Mouse (Mus musculus): ENCODE results near the gene Scaf4. TPM values are rescaled to one million over a fixed set of nuclear protein-coding genes. Genes with fewer than 3 reads are reported as not detected.

The Scaf4 gene
- polyA plus RNA-seq, 1 experiment from 2014 or later = 30.9 TPM

DNA sequence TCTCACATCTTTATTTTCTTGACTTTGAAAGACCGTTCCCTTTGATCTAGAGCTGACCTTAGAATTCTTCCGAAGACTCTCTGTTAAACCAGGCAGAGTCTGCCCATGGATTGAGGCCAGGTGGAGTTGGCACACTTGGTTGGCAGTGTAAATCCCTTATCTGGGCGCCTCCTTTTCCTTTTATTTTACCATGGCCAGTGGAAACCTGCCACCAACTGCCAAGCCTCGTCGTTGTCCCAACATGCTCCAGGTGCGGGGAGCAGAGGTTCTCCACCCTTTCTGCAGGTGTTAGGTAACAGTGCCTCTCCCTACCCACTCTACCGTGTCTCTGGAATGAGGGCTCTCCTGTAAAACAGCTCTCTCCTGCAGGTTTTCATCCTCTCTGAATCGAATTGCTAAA is 102.6 kb downstream of the Scaf4 start:
- Histone ChIP-seq H3K27me3 (ENCODE audit: poor library complexity, severe bottlenecking) (peaks cover under 1% of the 10 kb centered on the region; the same call in 1 of the 2 replicates), H3K9me3 (no peaks in the 10 kb centered on the region), H3K4me3 (no peak overlapping the region), H3K4me1 (peaks cover 4% of the 10 kb centered on the region), H3K36me3 (replicated peaks) (no peaks in the 10 kb centered on the region), H3K27ac (no peak overlapping the region)
- DNase-seq (ENCODE audit: extremely low spot score, low spot score) = no peak
- WGBS = 91% methylated on average over 8 of the region's 8 CpGs

DNA sequence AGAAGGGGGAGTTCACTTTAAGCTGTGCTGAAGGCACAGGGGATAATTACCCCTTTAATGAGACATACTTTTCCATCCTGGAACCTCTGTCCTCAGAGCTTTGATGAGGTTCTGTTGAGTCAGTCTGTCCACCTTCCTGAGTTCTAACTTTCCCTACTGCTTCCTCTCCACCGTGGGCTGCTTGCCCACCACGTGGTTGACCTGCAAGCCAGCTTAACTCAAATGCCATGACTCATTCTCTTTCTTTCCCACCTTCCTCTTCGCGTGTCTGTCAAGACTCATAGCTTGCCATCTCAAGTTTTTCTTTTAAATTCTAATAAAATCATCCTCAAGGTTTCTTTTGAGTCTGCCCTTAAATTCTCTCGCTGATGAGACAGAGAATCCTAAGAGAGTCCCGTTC is 103.3 kb downstream of the Scaf4 start:
- H3K27ac ChIP-seq = no peak overlapping the region
- H3K27me3 ChIP-seq (ENCODE audit: poor library complexity, severe bottlenecking) = no peaks in the 10 kb centered on the region; the same call in 1 of the 2 replicates
- H3K4me1 ChIP-seq = peaks cover 11% of the 10 kb centered on the region
- 86% methylated on average over 6 of the region's 6 CpGs for WGBS
- no peaks in the 10 kb centered on the region for H3K36me3 ChIP-seq (replicated peaks)
- DNase-seq (ENCODE audit: extremely low spot score, low spot score) = no peak
- H3K9me3 ChIP-seq = no peaks in the 10 kb centered on the region
- H3K4me3 ChIP-seq = no peak overlapping the region

DNA sequence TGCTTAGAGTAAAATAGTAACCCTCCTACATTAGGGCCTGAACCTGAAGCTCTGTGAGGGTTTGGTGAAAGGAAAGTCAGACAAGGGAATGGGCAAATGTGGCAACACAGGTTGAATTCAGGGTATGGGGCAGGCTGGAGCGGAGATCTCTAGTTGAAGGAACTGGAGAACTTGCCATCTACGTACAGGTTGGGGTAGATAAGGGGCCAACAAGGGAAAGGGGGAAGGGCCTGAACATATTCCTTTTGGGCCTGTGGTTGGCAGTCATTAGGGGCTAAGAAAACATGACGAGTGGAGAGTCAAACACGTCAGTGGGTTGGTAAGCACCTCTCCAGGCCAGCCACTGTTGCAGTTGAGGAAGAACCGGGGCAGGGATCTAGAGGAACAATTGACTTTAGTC is 104.4 kb downstream of the Scaf4 start:
- 92% methylated on average over 5 of the region's 5 CpGs for WGBS
- no peaks in the 10 kb centered on the region for H3K36me3 ChIP-seq (replicated peaks)
- no peak overlapping the region for H3K27ac ChIP-seq
- no peaks in the 10 kb centered on the region; the same call in 1 of the 2 replicates for H3K27me3 ChIP-seq (ENCODE audit: poor library complexity, severe bottlenecking)
- H3K9me3 ChIP-seq = no peaks in the 10 kb centered on the region
- DNase-seq (ENCODE audit: extremely low spot score, low spot score) = no peak
- peaks cover 13% of the 10 kb centered on the region for H3K4me1 ChIP-seq
- no peak overlapping the region for H3K4me3 ChIP-seq

DNA sequence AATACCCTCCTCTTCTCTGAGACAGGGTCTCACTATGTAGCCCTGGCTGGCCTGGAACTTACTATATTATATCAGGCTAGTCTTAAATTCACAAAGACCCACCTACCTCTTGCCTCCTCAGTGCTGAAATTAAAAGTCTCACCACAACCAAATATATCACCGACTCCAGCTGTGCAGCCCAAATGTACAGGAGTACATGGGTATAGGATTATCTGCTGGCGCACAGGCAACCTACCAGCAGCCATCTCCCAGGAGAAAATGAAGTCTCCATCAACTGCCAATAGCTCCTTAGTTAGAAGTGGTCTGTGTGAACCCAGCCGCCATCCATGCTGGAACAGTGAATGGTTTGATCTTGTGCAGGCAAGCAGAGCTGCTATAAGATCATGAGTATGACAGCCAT is 105.9 kb downstream of the Scaf4 start:
- no peak overlapping the region for H3K4me3 ChIP-seq

DNA sequence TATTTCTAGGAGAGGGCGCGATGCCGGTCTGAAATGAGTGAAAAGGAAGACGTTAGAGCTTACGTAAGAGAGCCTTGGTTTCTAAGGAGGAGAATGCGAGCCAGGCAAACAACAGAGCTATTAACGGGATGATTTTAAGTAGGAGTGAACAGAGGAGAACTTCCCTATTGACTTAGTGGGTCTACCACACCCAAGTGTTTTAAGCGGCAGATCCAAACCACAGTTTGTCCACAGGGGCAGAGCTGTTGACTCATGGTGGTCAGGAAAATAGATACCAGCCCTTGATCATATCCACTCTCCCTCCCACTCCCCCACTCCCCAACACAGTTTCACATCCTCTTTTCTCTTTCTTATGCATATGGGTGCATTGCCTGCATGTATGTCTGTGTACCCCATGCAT is 106.9 kb downstream of the Scaf4 start:
- H3K4me3 ChIP-seq = no peak overlapping the region
- WGBS = 84% methylated on average over 8 of the region's 8 CpGs
- H3K27ac ChIP-seq = no peak overlapping the region
- H3K36me3 ChIP-seq (replicated peaks) = no peaks in the 10 kb centered on the region
- peaks cover 13% of the 10 kb centered on the region for H3K4me1 ChIP-seq
- no peaks in the 10 kb centered on the region; the same call in 1 of the 2 replicates for H3K27me3 ChIP-seq (ENCODE audit: poor library complexity, severe bottlenecking)
- DNase-seq (ENCODE audit: extremely low spot score, low spot score) = no peak
- H3K9me3 ChIP-seq = no peaks in the 10 kb centered on the region

More for the DNA sequence above, 105.9 kb downstream of the Scaf4 start:
- Histone ChIP-seq H3K9me3 (no peaks in the 10 kb centered on the region), H3K4me1 (peaks cover 13% of the 10 kb centered on the region), H3K27ac (no peak overlapping the region), H3K27me3 (ENCODE audit: poor library complexity, severe bottlenecking) (no peaks in the 10 kb centered on the region; the same call in 1 of the 2 replicates), H3K36me3 (replicated peaks) (no peaks in the 10 kb centered on the region)
- DNase-seq (ENCODE audit: extremely low spot score, low spot score) = no peak
- WGBS = 97% methylated on average over 3 of the region's 3 CpGs

DNA sequence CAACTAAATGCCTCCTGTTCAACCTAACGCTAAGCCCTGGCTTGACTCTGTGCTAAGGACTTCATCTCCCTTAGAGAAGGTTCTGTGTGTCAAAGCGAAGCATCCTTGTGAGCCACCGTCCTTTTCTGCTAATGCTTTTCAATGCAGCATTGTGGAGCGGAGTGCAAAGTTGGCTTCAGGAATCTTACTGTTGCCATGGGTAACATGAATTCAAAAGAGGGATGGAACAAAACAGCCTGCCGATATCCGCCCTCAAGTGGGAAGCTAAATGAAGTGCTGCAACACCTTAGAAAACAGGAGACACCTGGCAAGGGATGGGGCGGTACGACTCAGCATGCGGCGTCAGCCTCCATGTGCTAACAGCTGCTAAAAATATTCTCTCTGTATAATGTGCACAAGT is 107.8 kb downstream of the Scaf4 start:
- H3K4me3 ChIP-seq = no peak overlapping the region
- H3K4me1 ChIP-seq = peaks cover 14% of the 10 kb centered on the region
- DNase-seq (ENCODE audit: extremely low spot score, low spot score) = peak; percentile 30
- no peaks in the 10 kb centered on the region for H3K36me3 ChIP-seq (replicated peaks)
- 49% methylated on average over 10 of the region's 10 CpGs for WGBS
- H3K27me3 ChIP-seq (ENCODE audit: poor library complexity, severe bottlenecking) = no peaks in the 10 kb centered on the region; the same call in 1 of the 2 replicates
- H3K9me3 ChIP-seq = no peaks in the 10 kb centered on the region
- H3K27ac ChIP-seq = peak overlapping the region; percentile 44; the same call in 1 of the 2 replicates

Other genes starting within 250 kb of the Scaf4 start
- gene Tiam1, start 140.7 kb downstream of the Scaf4 start, polyA plus RNA-seq (2016; fragmentation: Nextera tagmentation; extraction: Ambion mirVana) = 18.4 and 21.4 TPM in 2 replicates
- gene Sod1, start 63.7 kb downstream of the Scaf4 start, polyA plus RNA-seq (2016; fragmentation: Nextera tagmentation; extraction: Ambion mirVana) = 1,253 and 1,286 TPM in 2 replicates
- gene Hunk, start 101.5 kb upstream of the Scaf4 start, polyA plus RNA-seq (2016; fragmentation: Nextera tagmentation; extraction: Ambion mirVana) = 13.7 and 14.9 TPM in 2 replicates

Measured in forebrain, embryonic 10.5 days (tissue).